Mouse (Mus musculus): ENCODE results near the gene Nup62.

Nup62 gene

GRCm38 (mm10) chr7:44818751-44819235, 2.9 kb downstream of the Nup62 start:
- ATAC-seq (ENCODE audit: low TSS enrichment), result no peak

GRCm38 (mm10) chr7:44819391-44819790, 3.5 kb downstream of the Nup62 start:
- no peak for ATAC-seq (ENCODE audit: low TSS enrichment)

GRCm38 (mm10) chr7:44819863-44820262, 4.0 kb downstream of the Nup62 start:
- no peak for ATAC-seq (ENCODE audit: low TSS enrichment)

GRCm38 (mm10) chr7:44820525-44820924, 4.6 kb downstream of the Nup62 start:
- no peak for ATAC-seq (ENCODE audit: low TSS enrichment)

- no peak for ATAC-seq (ENCODE audit: low TSS enrichment)
Measured at GRCm38 (mm10) chr7:44821666-44822448, 6.0 kb downstream of the Nup62 start.

- no peak; the same call in 1 of the 2 replicates for ATAC-seq (ENCODE audit: low TSS enrichment)
Measured at GRCm38 (mm10) chr7:44823409-44823808, 7.5 kb downstream of the Nup62 start.

- ATAC-seq (ENCODE audit: low TSS enrichment), result peak; percentile 75
Measured at GRCm38 (mm10) chr7:44824872-44825271, 9.0 kb downstream of the Nup62 start.

GRCm38 (mm10) chr7:44826771-44827170, 10.9 kb downstream of the Nup62 start:
- no peak for ATAC-seq (ENCODE audit: low TSS enrichment)

- ATAC-seq (ENCODE audit: low TSS enrichment), result no peak
Measured at GRCm38 (mm10) chr7:44828706-44829105, 12.8 kb downstream of the Nup62 start.

GRCm38 (mm10) chr7:44832763-44833162, 16.9 kb downstream of the Nup62 start:
- ATAC-seq (ENCODE audit: low TSS enrichment), result no peak

GRCm38 (mm10) chr7:44835373-44836015, 19.6 kb downstream of the Nup62 start:
- ATAC-seq (ENCODE audit: low TSS enrichment), result no peak

GRCm38 (mm10) chr7:44836016-44836404, 20.1 kb downstream of the Nup62 start:
- no peak for ATAC-seq (ENCODE audit: low TSS enrichment)

- no peak for ATAC-seq (ENCODE audit: low TSS enrichment)
Measured at GRCm38 (mm10) chr7:44836423-44837053, 20.6 kb downstream of the Nup62 start.

GRCm38 (mm10) chr7:44838073-44838472, 22.2 kb downstream of the Nup62 start:
- ATAC-seq (ENCODE audit: low TSS enrichment), result no peak

- no peak for ATAC-seq (ENCODE audit: low TSS enrichment)
Measured at GRCm38 (mm10) chr7:44839171-44839490, 23.2 kb downstream of the Nup62 start.

- ATAC-seq (ENCODE audit: low TSS enrichment), result peak; percentile 45
Measured at GRCm38 (mm10) chr7:44839491-44840191, 23.8 kb downstream of the Nup62 start.

- ATAC-seq (ENCODE audit: low TSS enrichment), result no peak
Measured at GRCm38 (mm10) chr7:44840426-44840825, 24.5 kb downstream of the Nup62 start.

- no peak for ATAC-seq (ENCODE audit: low TSS enrichment)
Measured at GRCm38 (mm10) chr7:44841825-44842463, 26.1 kb downstream of the Nup62 start.

GRCm38 (mm10) chr7:44845006-44845405, 29.1 kb downstream of the Nup62 start:
- no peak for ATAC-seq (ENCODE audit: low TSS enrichment)

GRCm38 (mm10) chr7:44846804-44847203, 30.9 kb downstream of the Nup62 start:
- no peak for ATAC-seq (ENCODE audit: low TSS enrichment)

GRCm38 (mm10) chr7:44847772-44848171, 31.9 kb downstream of the Nup62 start:
- no peak for ATAC-seq (ENCODE audit: low TSS enrichment)

All from frontal cortex, adult (tissue).